Mouse (Mus musculus) liver, embryonic 14.5 days (tissue): ENCODE measurements around the gene Hydin. TPM values are rescaled to one million over a fixed set of nuclear protein-coding genes. Genes with fewer than 3 reads are reported as not detected.

ENCODE experiments used
- ATAC-seq: fragments of 200-750 bp; cut with Nextera tagmentation; 2 replicates; pipeline ENCODE4 v1.8.0; 2017; ENCODE audit warnings: moderate number of reproducible peaks, mild to moderate bottlenecking, moderate library complexity; ENCODE audit not compliant: insufficient read depth
- DNase-seq, 3 experiments: peaks; one replicate each; pipeline ENCODE4 v3.0.0-alpha.2; 2012 to 2013; ENCODE audit warnings: low read depth in 3 of 3, low spot score in 3 of 3
- H3K27ac ChIP-seq: fragments of 300-500 bp; sonication (generic); 2 replicates; pipeline ENCODE4 v1.5.1; 2014; ENCODE audit warnings: moderate library complexity, mild to moderate bottlenecking, control low read depth, inconsistent platforms
- H3K27me3 ChIP-seq: fragments of 300-500 bp; sonication (generic); 2 replicates; pipeline ENCODE4 v1.6.1; 2014; ENCODE audit warnings: mild to moderate bottlenecking, low read length, moderate library complexity; ENCODE audit not compliant: control insufficient read depth, insufficient read depth
- H3K36me3 ChIP-seq: fragments of 300-500 bp; sonication (generic); replicated peaks from 2 replicates; pipeline ENCODE4 v1.6.1; 2014; ENCODE audit warnings: low read depth; ENCODE audit not compliant: control insufficient read depth, insufficient read depth
- H3K4me1 ChIP-seq, 2 experiments: fragments of 200-500 bp in 1 of 2; fragments of 300-500 bp in 1 of 2; sonication (generic) in 1 of 2; replicated peaks; 2 replicates each; pipeline ENCODE4 v1.6.1; 2012 to 2014; ENCODE audit warnings: antibody characterized with exemption in 1 of 2, inconsistent platforms in 1 of 2, low read length in 1 of 2; ENCODE audit not compliant: control insufficient read depth in 2 of 2, insufficient read depth in 2 of 2
- H3K4me2 ChIP-seq: fragments of 300-500 bp; sonication (generic); 2 replicates; pipeline ENCODE4 v1.6.1; 2014; ENCODE audit warnings: low read depth, mild to moderate bottlenecking, control low read depth, moderate library complexity
- H3K4me3 ChIP-seq, 2 experiments: fragments of 200-500 bp in 1 of 2; fragments of 300-500 bp in 1 of 2; sonication (generic) in 1 of 2; 2 replicates each; pipeline ENCODE4 v1.5.1; 2012 to 2014; ENCODE audit warnings: low read depth in 2 of 2, low read length in 2 of 2, mild to moderate bottlenecking in 2 of 2, control low read depth in 1 of 2, inconsistent platforms in 1 of 2, moderate library complexity in 1 of 2; ENCODE audit not compliant: insufficient read depth in 1 of 2
- H3K9ac ChIP-seq: fragments of 300-500 bp; sonication (generic); replicated peaks from 2 replicates; pipeline ENCODE4 v1.6.1; 2014; ENCODE audit warnings: mild to moderate bottlenecking, control low read depth, moderate library complexity
- H3K9me3 ChIP-seq: fragments of 300-500 bp; sonication (generic); 2 replicates; pipeline ENCODE4 v1.6.1; 2016; ENCODE audit warnings: low read length, mixed read lengths; ENCODE audit not compliant: control insufficient read depth
- CTCF ChIP-seq: IDR thresholded peaks from 2 replicates; pipeline ENCODE4 v1.5.1; 2016; ENCODE audit warnings: antibody characterized with exemption, low read depth, control low read depth
- EP300 ChIP-seq: IDR thresholded peaks from 2 replicates; pipeline ENCODE4 v1.6.1; 2016; ENCODE audit warnings: antibody characterized with exemption, low read depth
- WGBS: fragments of 180-500 bp; shearing (Covaris S2); extraction: QIAGEN DNeasy Blood & Tissue Kit; methylation state at CpG from one replicate; pipeline ENCODE4 v1.1.7; 2014; ENCODE audit not compliant: insufficient replicate concordance; 5-methylcytosine and 5-hydroxymethylcytosine counted together
- polyA plus RNA-seq, 2 experiments: library from polyadenylated mRNA; depleted of rRNA in 1 of 2; stranded (reverse) in 1 of 2; unstranded in 1 of 2; fragments of >200 nt; fragmentation: Nextera tagmentation in 1 of 2; extraction: Ambion mirVana in 1 of 2; gene quantifications; 2 replicates each; pipeline versions ENCODE4 v1.2.1 to v1.2.3; 2012 to 2014

Gene Hydin
- polyA plus RNA-seq, 2 experiments = 0.03 to 0.10 TPM

GRCm38 (mm10) chr8:110230803-110231202 is 36.0 kb upstream of the Hydin start:
- Histone ChIP-seq H3K27ac (no peak overlapping the region), H3K27me3 (no peaks in the 10 kb centered on the region), H3K4me2 (no peak overlapping the region), H3K4me3 (no peak overlapping the region), H3K36me3 (no peaks in the 10 kb centered on the region), H3K9ac (no peak overlapping the region), H3K4me1 (no peaks in the 10 kb centered on the region), H3K9me3 (no peaks in the 10 kb centered on the region)
- TF ChIP-seq EP300 = no peak
- TF ChIP-seq CTCF = no peak
- 58% methylated on average over 6 of the region's 6 CpGs for WGBS
- ATAC-seq (no peak), DNase-seq (no peak)

- no peak for ATAC-seq
- no peak for TF ChIP-seq CTCF
- TF ChIP-seq EP300 = no peak
- Histone ChIP-seq H3K4me2 (no peak overlapping the region), H3K36me3 (no peaks in the 10 kb centered on the region), H3K27me3 (no peaks in the 10 kb centered on the region), H3K27ac (no peak overlapping the region), H3K4me1 (no peaks in the 10 kb centered on the region), H3K9ac (no peak overlapping the region), H3K4me3 (no peak overlapping the region), H3K9me3 (no peaks in the 10 kb centered on the region)
- 41% methylated on average over 7 of the region's 7 CpGs for WGBS
- no peak for DNase-seq
Observed at GRCm38 (mm10) chr8:110242278-110243177, 24.2 kb upstream of the Hydin start.

GRCm38 (mm10) chr8:110244566-110244965 is 22.2 kb upstream of the Hydin start:
- Histone ChIP-seq H3K4me3 (no peak overlapping the region), H3K9me3 (no peaks in the 10 kb centered on the region), H3K9ac (no peak overlapping the region), H3K36me3 (no peaks in the 10 kb centered on the region), H3K4me1 (no peaks in the 10 kb centered on the region), H3K27me3 (no peaks in the 10 kb centered on the region), H3K27ac (no peak overlapping the region), H3K4me2 (no peak overlapping the region)
- TF ChIP-seq CTCF (no peak), EP300 (no peak)
- WGBS = 30% methylated on average over 2 of the region's 2 CpGs
- ATAC-seq = no peak
- DNase-seq = no peak

- Histone ChIP-seq H3K36me3 (no peaks in the 10 kb centered on the region), H3K27me3 (no peaks in the 10 kb centered on the region), H3K9me3 (no peaks in the 10 kb centered on the region), H3K4me3 (no peak overlapping the region), H3K9ac (no peak overlapping the region), H3K27ac (no peak overlapping the region), H3K4me1 (no peaks in the 10 kb centered on the region), H3K4me2 (no peak overlapping the region)
- 64% methylated on average over 6 of the region's 6 CpGs for WGBS
- no peak for ATAC-seq
- TF ChIP-seq EP300 (no peak), CTCF (no peak)
- no peak for DNase-seq
Observed at GRCm38 (mm10) chr8:110247238-110247637, 19.5 kb upstream of the Hydin start.

- WGBS = 34% methylated on average over 4 of the region's 4 CpGs
- no peak overlapping the region for H3K4me3 ChIP-seq
- H3K4me2 ChIP-seq = no peak overlapping the region
- no peak for DNase-seq
- ATAC-seq = no peak
- no peaks in the 10 kb centered on the region for H3K4me1 ChIP-seq
- no peaks in the 10 kb centered on the region for H3K9me3 ChIP-seq
- H3K36me3 ChIP-seq = no peaks in the 10 kb centered on the region
- H3K27ac ChIP-seq = no peak overlapping the region
- H3K27me3 ChIP-seq = no peaks in the 10 kb centered on the region
- no peak overlapping the region for H3K9ac ChIP-seq
- no peak for TF ChIP-seq CTCF
Observed at GRCm38 (mm10) chr8:110253986-110254385, 12.8 kb upstream of the Hydin start.
